In genomic region chr1:167497991-167498390, GRCm38 (mm10) we compare ENCODE assay signal across 23 mouse cellular contexts. TPM values are rescaled to one million over a fixed set of nuclear protein-coding genes. Genes with fewer than 3 reads are reported as not detected.
DNase-seq lines count a peak whose midpoint lies in the region; ATAC-seq and TF ChIP-seq lines count a peak whose summit lies in the region.
"Had no signal": no experiment of that assay in that cellular context is flagged by ENCODE, and none has a peak within 500 bp of the region (broad histone marks: within the 10 kb centered on the region; RNA-seq: fewer than 3 reads in every experiment).

No protein-coding gene starts in this region.

- in situ Hi-C loops in ES-E14 (cut with MboI; ENCODE audit: low sequenced_read_pairs in 2 of 2, unreplicated experiment in 2 of 2), result no loop called here

- no peak overlapping the region for H3K4me3 ChIP-seq in midbrain, embryonic 13.5 days (replicated peaks)
- no peak overlapping the region for H3K4me3 ChIP-seq in midbrain, embryonic 10.5 days
- peak overlapping the region in 1 of 2 experiments; percentile 4; a peak in 1 of 4 replicates for H3K4me3 ChIP-seq in ES-E14 (ENCODE audit: insufficient read depth in 1 of 2, low read depth in 1 of 2, low read length in 2 of 2, poor library complexity in 1 of 2, severe bottlenecking in 1 of 2)
- no peak overlapping the region for H3K4me3 ChIP-seq in embryonic facial prominence, embryonic 14.5 days (ENCODE audit: low read depth, low read length)
- H3K4me3 ChIP-seq in hindbrain, embryonic 13.5 days, result no peak overlapping the region
- H3K4me3 ChIP-seq in kidney, adult 2 months (ENCODE audit: insufficient read depth, low read depth, low read length), result no peak overlapping the region
- H3K4me3 ChIP-seq: liver, embryonic 12.5 days had no signal

- peaks cover 17% of the 10 kb centered on the region for H3K4me1 ChIP-seq in midbrain, embryonic 13.5 days (replicated peaks)
- peaks cover 3% of the 10 kb centered on the region; the same call in 1 of the 2 replicates for H3K4me1 ChIP-seq in midbrain, embryonic 10.5 days
- peaks cover 0 to 15% of the 10 kb centered on the region in 2 experiments; a peak in 3 of 4 replicates for H3K4me1 ChIP-seq in ES-E14 (ENCODE audit: control insufficient read depth in 2 of 2, insufficient read depth in 2 of 2, low read length in 2 of 2, poor library complexity in 1 of 2)
- H3K4me1 ChIP-seq in embryonic facial prominence, embryonic 14.5 days (ENCODE audit: control insufficient read depth, insufficient read depth, low read length), result peaks cover 10% of the 10 kb centered on the region; the same call in 1 of the 2 replicates
- H3K4me1 ChIP-seq in hindbrain, embryonic 13.5 days (replicated peaks), result peaks cover 29% of the 10 kb centered on the region
- no peaks in the 10 kb centered on the region for H3K4me1 ChIP-seq in kidney, adult 2 months (ENCODE audit: control insufficient read depth, insufficient read depth, low read length)
- H3K4me1 ChIP-seq: liver, embryonic 12.5 days had no signal

- TF ChIP-seq CTCF in kidney, adult 2 months (conservative IDR thresholded peaks at IDR 0.05; ENCODE audit: insufficient read depth, insufficient read length, low read depth, low read length), result no peak

- DNase-seq in midbrain, embryonic 10.5 days (ENCODE audit: low spot score), result no peak
- DNase-seq in ES-E14 (ENCODE audit: low read depth, low spot score), result peak; percentile 49
- DNase-seq in embryonic facial prominence, embryonic 14.5 days (ENCODE audit: low spot score), result peak; percentile 35
- DNase-seq in kidney, adult 2 months, result no peak
- DNase-seq in spleen, adult 12 weeks (ENCODE audit: low spot score), result no peak
- no peak for DNase-seq in kidney, postnatal 14 days
- DNase-seq: adrenal gland, postnatal 10 days; cerebellum, adult 2 months; lung, embryonic 14.5 days; right cerebral cortex, adult 18-20 months; thymus, adult 2 months had no signal

- ATAC-seq in midbrain, embryonic 13.5 days, result peak; percentile 45; the same call in 1 of the 2 replicates
- peak; percentile 84; the same call in 1 of the 2 replicates for ATAC-seq in embryonic facial prominence, embryonic 14.5 days (ENCODE audit: low read depth)
- ATAC-seq in hindbrain, embryonic 13.5 days (ENCODE audit: low FRiP score), result peak; percentile 48; the same call in 1 of the 2 replicates
- ATAC-seq: liver, embryonic 12.5 days had no signal

- H3K27ac ChIP-seq in midbrain, embryonic 13.5 days, result no peak overlapping the region
- no peak overlapping the region for H3K27ac ChIP-seq in midbrain, embryonic 10.5 days (replicated peaks)
- H3K27ac ChIP-seq in ES-E14 (ENCODE audit: insufficient read depth, low read depth, low read length, poor library complexity, severe bottlenecking), result no peak overlapping the region
- H3K27ac ChIP-seq in embryonic facial prominence, embryonic 14.5 days (replicated peaks; ENCODE audit: low read depth, low read length), result no peak overlapping the region
- peak overlapping the region; percentile 71 for H3K27ac ChIP-seq in hindbrain, embryonic 13.5 days
- H3K27ac ChIP-seq in kidney, adult 2 months (ENCODE audit: insufficient read depth, low read depth, low read length), result no peak overlapping the region
- H3K27ac ChIP-seq: liver, embryonic 12.5 days had no signal

- H3K27me3 ChIP-seq in midbrain, embryonic 13.5 days, result no peaks in the 10 kb centered on the region
- no peaks in the 10 kb centered on the region for H3K27me3 ChIP-seq in midbrain, embryonic 10.5 days (ENCODE audit: low read depth, poor library complexity, severe bottlenecking)
- H3K27me3 ChIP-seq in embryonic facial prominence, embryonic 14.5 days (replicated peaks; ENCODE audit: control insufficient read depth, insufficient read depth, low read length), result no peaks in the 10 kb centered on the region
- H3K27me3 ChIP-seq in hindbrain, embryonic 13.5 days, result no peaks in the 10 kb centered on the region
- no peaks in the 10 kb centered on the region for H3K27me3 ChIP-seq in kidney, adult 2 months (replicated peaks; ENCODE audit: control insufficient read depth, insufficient read depth, low read length)

- H3K4me2 ChIP-seq in midbrain, embryonic 13.5 days (replicated peaks), result no peak overlapping the region
- H3K4me2 ChIP-seq in embryonic facial prominence, embryonic 14.5 days (ENCODE audit: low read depth, low read length), result no peak overlapping the region
- no peak overlapping the region for H3K4me2 ChIP-seq in hindbrain, embryonic 13.5 days
- H3K4me2 ChIP-seq: heart, embryonic 11.5 days; liver, embryonic 12.5 days; lung, embryonic 14.5 days had no signal

- H3K9ac ChIP-seq in midbrain, embryonic 13.5 days (replicated peaks), result no peak overlapping the region
- H3K9ac ChIP-seq in ES-E14 (ENCODE audit: insufficient read depth, low read depth, low read length, poor library complexity, severe bottlenecking), result no peak overlapping the region
- H3K9ac ChIP-seq in embryonic facial prominence, embryonic 14.5 days (ENCODE audit: low read depth, low read length), result no peak overlapping the region
- H3K9ac ChIP-seq in hindbrain, embryonic 13.5 days, result no peak overlapping the region
- H3K9ac ChIP-seq: liver, embryonic 12.5 days; lung, embryonic 14.5 days had no signal

- TF ChIP-seq POLR2A in kidney, adult 2 months (IDR thresholded peaks at IDR 0.05; ENCODE audit: low read depth, low read length), result no peak

- no peaks in the 10 kb centered on the region for H3K9me3 ChIP-seq in midbrain, embryonic 13.5 days
- H3K9me3 ChIP-seq in midbrain, embryonic 10.5 days (replicated peaks), result no peaks in the 10 kb centered on the region
- no peaks in the 10 kb centered on the region for H3K9me3 ChIP-seq in ES-E14 (ENCODE audit: control insufficient read depth, insufficient read depth, low read depth, low read length)
- H3K9me3 ChIP-seq in embryonic facial prominence, embryonic 14.5 days (ENCODE audit: control insufficient read depth, low read length), result no peaks in the 10 kb centered on the region
- H3K9me3 ChIP-seq in hindbrain, embryonic 13.5 days, result no peaks in the 10 kb centered on the region
- H3K9me3 ChIP-seq: liver, embryonic 12.5 days had no signal

- H3K36me3 ChIP-seq in midbrain, embryonic 13.5 days, result no peaks in the 10 kb centered on the region
- no peaks in the 10 kb centered on the region for H3K36me3 ChIP-seq in midbrain, embryonic 10.5 days
- no peaks in the 10 kb centered on the region for H3K36me3 ChIP-seq in ES-E14 (ENCODE audit: control insufficient read depth, insufficient read depth, low read length, poor library complexity, severe bottlenecking)
- H3K36me3 ChIP-seq in embryonic facial prominence, embryonic 14.5 days (ENCODE audit: control insufficient read depth, insufficient read depth, low read length), result no peaks in the 10 kb centered on the region
- H3K36me3 ChIP-seq in hindbrain, embryonic 13.5 days, result no peaks in the 10 kb centered on the region
- H3K36me3 ChIP-seq in kidney, adult 2 months (ENCODE audit: control insufficient read depth, insufficient read depth, low read length), result no peaks in the 10 kb centered on the region
- H3K36me3 ChIP-seq: liver, embryonic 12.5 days had no signal

- WGBS in midbrain, embryonic 13.5 days, result 22% methylated on average over 10 of the region's 10 CpGs
- 23% methylated on average over 10 of the region's 10 CpGs for WGBS in midbrain, embryonic 10.5 days
- whole genome bisulfite sequencing in embryonic facial prominence, embryonic 14.5 days, result 33% methylated on average over 10 of the region's 10 CpGs
- 22% methylated on average over 10 of the region's 10 CpGs for WGBS in hindbrain, embryonic 13.5 days
- WGBS in kidney, adult 2 months, result 33% methylated on average over 10 of the region's 10 CpGs

TF ChIP-seq in ES-E14, 5 proteins besides CTCF, POLR2A, EP300 and RAD21:
- TF ChIP-seq ZNF384 (IDR thresholded peaks at IDR 0.05; ENCODE audit: low read depth, low read length) (no peak; the same call in 1 of the 2 replicates), ZC3H11A (IDR thresholded peaks at IDR 0.05; ENCODE audit: borderline replicate concordance, low read depth, low read length) (no peak)

RNA-seq across cellular contexts. Expression of gene Lrrc52, which starts 31.4 kb away (rescaled TPM):
- 0.27 TPM in 1 of 2 replicates, not detected in the other for polyA plus RNA-seq in midbrain, embryonic 13.5 days (2015; fragmentation: Nextera tagmentation; extraction: Ambion mirVana)
- not detected in 2 replicates for polyA plus RNA-seq in midbrain, embryonic 10.5 days (2016; fragmentation: Nextera tagmentation; extraction: Ambion mirVana)
- total RNA-seq in ES-E14 (2012; rRNA removed), result not detected in 2 replicates
- polyA plus RNA-seq in embryonic facial prominence, embryonic 14.5 days (2014; fragmentation: Nextera tagmentation; extraction: Ambion mirVana), result not detected in 2 replicates
- polyA plus RNA-seq in hindbrain, embryonic 13.5 days (2015; fragmentation: Nextera tagmentation; extraction: Ambion mirVana), result not detected in 2 replicates
- 3.0 and 3.6 TPM in 2 replicates for polyA plus RNA-seq in kidney, adult 2 months (2012; rRNA removed)
- total RNA-seq: layer of hippocampus, adult 18-20 months; MEL had no signal
- polyA plus RNA-seq: C2C12; embryonic facial prominence, embryonic 11.5 days; heart, embryonic 11.5 days; intestine, embryonic 14.5 days; kidney, embryonic 16.5 days; limb, embryonic 11.5 days; liver, embryonic 12.5 days; small intestine, adult 2 months; thymus, adult 2 months had no signal

Comparison
In these comparisons a context has a peak if more than half of its experiments do, and no peak if none do; other contexts are left out.
1. DNase-seq: peak in ES-E14 (single experiment) and embryonic facial prominence, embryonic 14.5 days (single experiment); none in midbrain, embryonic 10.5 days (single experiment), kidney, adult 2 months (single experiment), spleen, adult 12 weeks (single experiment) and kidney, postnatal 14 days (single experiment).
2. Peak in every context shown above with its lines, with median percentiles within 50 percentile points of each other: ATAC-seq.